Mouse (Mus musculus): Measurements from ENCODE around the gene Rbm17.

DNA sequence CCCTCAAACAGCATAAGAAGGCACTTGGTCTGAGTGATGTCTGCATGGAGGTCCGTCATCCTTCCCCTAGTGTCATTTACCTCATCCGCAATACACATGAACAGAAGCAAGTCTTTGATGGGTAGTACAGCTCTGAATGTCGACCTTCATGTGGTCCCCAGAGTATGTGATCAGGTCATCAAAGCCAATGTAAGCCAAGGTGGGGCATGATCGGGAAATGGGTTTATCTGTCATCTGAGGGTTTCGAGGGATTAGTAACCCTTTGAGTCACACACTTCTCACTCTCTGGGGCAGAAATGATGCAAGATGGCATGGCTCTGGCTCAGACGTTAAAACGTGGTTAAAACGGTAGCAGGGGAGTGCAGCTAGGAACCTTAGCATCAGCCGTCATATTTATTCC, 12.9 kb upstream of the Rbm17 start:
- TF ChIP-seq POLR2A (IDR thresholded peaks at IDR 0.05; ENCODE audit: control insufficient read depth, low read depth, low read length) (no peak), CTCF (IDR thresholded peaks at IDR 0.05; ENCODE audit: control insufficient read depth, insufficient read depth, insufficient replicate concordance, low read depth, low read length) (no peak)

Measured in testis, adult 2 months (tissue).